Mouse (Mus musculus): ENCODE results near the gene Slc8b1. TPM values are rescaled to one million over a fixed set of nuclear protein-coding genes. Genes with fewer than 3 reads are reported as not detected.

Slc8b1 gene
- polyA plus RNA-seq, 1 experiment from 2014 or later: 4.9 TPM

DNA sequence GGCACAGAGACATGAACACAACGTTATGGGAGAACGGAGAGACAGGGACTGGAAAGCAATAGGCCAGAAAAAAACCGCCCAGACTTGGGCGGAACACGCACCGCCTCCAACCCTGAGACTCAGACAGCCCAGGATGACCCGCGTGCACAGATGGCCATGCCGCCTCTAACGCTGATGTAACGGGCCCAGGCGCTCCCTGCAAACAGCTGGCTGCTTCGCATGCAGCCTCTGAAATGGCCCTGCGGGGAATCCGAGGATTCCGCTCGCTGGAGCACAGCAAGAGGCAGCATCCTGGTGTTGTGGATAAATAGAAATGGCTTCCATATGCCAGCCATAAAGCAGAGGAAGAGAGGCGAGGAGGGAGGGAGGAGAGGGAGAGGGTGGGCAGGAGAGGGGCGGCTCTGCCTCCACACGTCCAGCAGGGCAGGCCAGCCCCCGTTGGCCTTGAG lies 56.3 kb downstream of the Slc8b1 start:
- 45% methylated on average over 21 of the region's 21 CpGs for WGBS
- peaks cover 24% of the 10 kb centered on the region for H3K4me1 ChIP-seq (replicated peaks; ENCODE audit: control insufficient read depth, insufficient read depth)
- no peak overlapping the region for H3K4me3 ChIP-seq (ENCODE audit: low read depth, low read length)
- no peaks in the 10 kb centered on the region for H3K9me3 ChIP-seq (ENCODE audit: control insufficient read depth, low read length)
- TF ChIP-seq EP300 (optimal IDR thresholded peaks at IDR 0.05) (no peak), CTCF (IDR thresholded peaks at IDR 0.05; ENCODE audit: low read depth) (no peak)
- H3K27ac ChIP-seq (replicated peaks): peak overlapping the region; percentile 71
- H3K36me3 ChIP-seq (ENCODE audit: control insufficient read depth, insufficient read depth, low read length): no peaks in the 10 kb centered on the region
- no peaks in the 10 kb centered on the region for H3K27me3 ChIP-seq (ENCODE audit: control insufficient read depth, insufficient read depth, low read length)
- H3K9ac ChIP-seq (ENCODE audit: low read length): no peak overlapping the region
- no peak; the same call in 1 of the 2 replicates for ATAC-seq (ENCODE audit: low FRiP score, low TSS enrichment)
- no peak for DNase-seq (ENCODE audit: low spot score)
- H3K4me2 ChIP-seq (replicated peaks; ENCODE audit: low read depth): 0 out of 2 replicates have a peak overlapping the region, but pooled peaks have one; percentile 5

DNA sequence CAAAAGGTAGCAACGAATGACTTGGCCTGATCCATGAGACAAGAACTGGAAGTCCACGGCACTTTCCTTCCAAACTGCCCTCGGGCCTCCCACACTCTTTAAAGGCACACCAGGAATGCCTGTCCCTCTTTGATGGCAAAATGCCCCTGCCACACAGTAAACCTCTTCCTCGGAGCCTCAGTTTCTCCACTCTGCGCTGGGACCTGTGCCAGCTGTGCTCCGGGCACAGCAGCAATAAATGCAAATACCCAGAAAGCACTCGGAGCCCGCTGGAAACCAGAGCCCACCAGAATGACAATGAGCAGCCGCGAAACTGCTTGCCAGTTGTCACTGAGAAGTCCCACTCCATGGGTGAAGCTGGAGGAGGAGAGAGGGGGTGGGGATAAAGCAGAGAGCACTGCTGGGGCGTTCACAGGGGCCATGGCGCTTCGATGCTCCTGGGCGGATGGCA lies 56.8 kb downstream of the Slc8b1 start:
- WGBS: 63% methylated on average over 14 of the region's 14 CpGs
- no peaks in the 10 kb centered on the region for H3K36me3 ChIP-seq (ENCODE audit: control insufficient read depth, insufficient read depth, low read length)
- TF ChIP-seq EP300 (optimal IDR thresholded peaks at IDR 0.05): no peak
- TF ChIP-seq CTCF (IDR thresholded peaks at IDR 0.05; ENCODE audit: low read depth): no peak
- H3K9ac ChIP-seq (ENCODE audit: low read length): peak overlapping the region; percentile 23; the same call in 1 of the 2 replicates
- no peak overlapping the region for H3K4me3 ChIP-seq (ENCODE audit: low read depth, low read length)
- H3K9me3 ChIP-seq (ENCODE audit: control insufficient read depth, low read length): no peaks in the 10 kb centered on the region
- no peaks in the 10 kb centered on the region for H3K27me3 ChIP-seq (ENCODE audit: control insufficient read depth, insufficient read depth, low read length)
- H3K27ac ChIP-seq (replicated peaks): peak overlapping the region; percentile 71
- no peak overlapping the region for H3K4me2 ChIP-seq (replicated peaks; ENCODE audit: low read depth)
- peaks cover 24% of the 10 kb centered on the region for H3K4me1 ChIP-seq (replicated peaks; ENCODE audit: control insufficient read depth, insufficient read depth)
- DNase-seq (ENCODE audit: low spot score): no peak
- ATAC-seq (ENCODE audit: low FRiP score, low TSS enrichment): no peak

DNA sequence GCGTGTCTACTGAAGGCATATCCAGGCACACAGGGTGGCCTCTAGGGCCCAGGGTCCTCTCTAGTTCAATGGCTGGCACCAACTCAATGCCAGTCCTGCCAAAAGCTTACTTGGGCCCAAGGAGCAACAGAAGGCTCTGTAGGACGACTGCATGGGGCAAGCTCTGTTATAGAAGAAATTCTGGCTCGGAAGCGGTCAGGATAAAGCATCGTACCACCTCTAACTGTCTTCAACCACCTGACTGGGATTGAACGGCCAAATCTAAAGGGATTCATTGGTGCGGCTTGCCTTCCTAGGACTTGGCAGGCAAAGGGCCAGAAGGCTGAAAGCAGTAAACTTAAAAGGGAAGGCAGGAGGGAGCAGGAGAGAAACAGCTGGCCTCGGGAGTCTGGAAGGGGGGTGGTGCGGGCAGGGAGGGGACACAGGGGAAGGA lies 57.4 kb downstream of the Slc8b1 start:
- WGBS: 40% methylated on average over 9 of the region's 9 CpGs
- DNase-seq (ENCODE audit: low spot score) (no peak), ATAC-seq (ENCODE audit: low FRiP score, low TSS enrichment) (no peak)
- H3K4me1 ChIP-seq (replicated peaks; ENCODE audit: control insufficient read depth, insufficient read depth): peaks cover 24% of the 10 kb centered on the region
- H3K27ac ChIP-seq (replicated peaks): 0 out of 2 replicates have a peak overlapping the region, but pooled peaks have one; percentile 71
- TF ChIP-seq EP300 (optimal IDR thresholded peaks at IDR 0.05): no peak
- TF ChIP-seq CTCF (IDR thresholded peaks at IDR 0.05; ENCODE audit: low read depth): no peak
- no peaks in the 10 kb centered on the region for H3K27me3 ChIP-seq (ENCODE audit: control insufficient read depth, insufficient read depth, low read length)
- H3K9me3 ChIP-seq (ENCODE audit: control insufficient read depth, low read length): no peaks in the 10 kb centered on the region
- no peaks in the 10 kb centered on the region for H3K36me3 ChIP-seq (ENCODE audit: control insufficient read depth, insufficient read depth, low read length)
- peak overlapping the region; percentile 23; the same call in 1 of the 2 replicates for H3K9ac ChIP-seq (ENCODE audit: low read length)
- no peak overlapping the region for H3K4me3 ChIP-seq (ENCODE audit: low read depth, low read length)
- H3K4me2 ChIP-seq (replicated peaks; ENCODE audit: low read depth): 0 out of 2 replicates have a peak overlapping the region, but pooled peaks have one; percentile 8

- Histone ChIP-seq H3K9me3 (ENCODE audit: control insufficient read depth, low read length) (no peaks in the 10 kb centered on the region), H3K4me1 (replicated peaks; ENCODE audit: control insufficient read depth, insufficient read depth) (peaks cover 24% of the 10 kb centered on the region), H3K9ac (ENCODE audit: low read length) (no peak overlapping the region), H3K36me3 (ENCODE audit: control insufficient read depth, insufficient read depth, low read length) (no peaks in the 10 kb centered on the region), H3K4me2 (replicated peaks; ENCODE audit: low read depth) (no peak overlapping the region), H3K4me3 (ENCODE audit: low read depth, low read length) (no peak overlapping the region), H3K27ac (replicated peaks) (0 out of 2 replicates have a peak overlapping the region, but pooled peaks have one; percentile 13), H3K27me3 (ENCODE audit: control insufficient read depth, insufficient read depth, low read length) (no peaks in the 10 kb centered on the region)
- TF ChIP-seq EP300 (optimal IDR thresholded peaks at IDR 0.05): no peak
- DNase-seq (ENCODE audit: low spot score) (no peak), ATAC-seq (ENCODE audit: low FRiP score, low TSS enrichment) (no peak)
- WGBS: 76% methylated on average over 4 of the region's 4 CpGs
These were observed 58.0 kb downstream of the Slc8b1 start for GRCm38 (mm10) chr5:120568964-120569363.

DNA sequence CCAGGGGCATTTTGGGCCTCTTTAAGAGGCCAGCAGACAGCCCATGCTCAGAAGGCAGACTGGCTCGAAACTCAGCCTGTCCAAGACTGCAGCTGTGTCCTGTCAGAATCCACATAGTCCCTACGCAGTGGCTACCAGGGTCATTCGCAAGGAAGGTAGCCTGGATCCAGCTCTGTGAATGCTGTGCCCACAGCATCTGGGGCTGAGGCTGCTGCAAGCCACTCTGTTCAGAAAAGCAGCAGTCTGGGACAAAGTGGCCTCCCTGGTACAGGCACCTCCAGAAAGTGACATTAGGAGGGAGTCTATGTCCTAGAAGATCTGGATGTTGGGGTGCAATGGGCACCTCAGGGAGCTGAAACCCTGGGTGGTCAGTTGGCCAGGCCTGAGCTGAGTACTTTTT lies 58.8 kb downstream of the Slc8b1 start:
- DNase-seq (ENCODE audit: low spot score): no peak
- TF ChIP-seq EP300 (optimal IDR thresholded peaks at IDR 0.05): no peak
- no peak for TF ChIP-seq CTCF (IDR thresholded peaks at IDR 0.05; ENCODE audit: low read depth)
- 79% methylated on average over 3 of the region's 3 CpGs for WGBS

DNA sequence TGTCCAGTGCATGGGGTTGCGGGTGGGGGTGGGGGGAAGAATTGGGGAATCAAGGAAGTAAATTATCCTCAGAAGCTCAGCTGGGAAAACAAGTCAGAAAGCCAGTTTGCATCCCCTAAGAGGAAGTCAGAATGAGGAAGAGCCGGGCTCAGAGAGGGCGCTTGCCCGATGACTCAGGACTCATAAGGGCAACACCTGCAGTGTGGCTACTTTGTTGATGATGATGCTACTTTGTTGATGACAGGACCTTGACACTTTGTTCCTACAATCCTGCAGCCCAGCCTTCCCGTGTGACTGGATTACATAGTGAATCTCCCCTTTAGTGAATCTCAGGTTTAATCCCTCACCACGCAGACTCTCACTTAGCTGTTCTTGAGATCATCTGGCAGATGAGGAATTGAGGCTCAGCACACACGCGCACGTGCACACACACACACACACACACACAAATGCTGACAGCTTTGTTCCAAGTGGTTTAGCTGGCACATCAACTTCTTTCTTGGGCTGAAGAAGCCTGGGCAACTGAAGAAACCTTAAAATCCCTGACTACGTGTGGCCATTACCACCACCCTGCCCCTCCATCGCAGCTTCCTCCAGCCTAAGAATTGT lies 59.4 kb downstream of the Slc8b1 start:
- no peak for ATAC-seq (ENCODE audit: low FRiP score, low TSS enrichment)
- Histone ChIP-seq H3K4me1 (replicated peaks; ENCODE audit: control insufficient read depth, insufficient read depth) (peaks cover 24% of the 10 kb centered on the region), H3K9me3 (ENCODE audit: control insufficient read depth, low read length) (no peaks in the 10 kb centered on the region), H3K27me3 (ENCODE audit: control insufficient read depth, insufficient read depth, low read length) (no peaks in the 10 kb centered on the region), H3K4me2 (replicated peaks; ENCODE audit: low read depth) (no peak overlapping the region), H3K36me3 (ENCODE audit: control insufficient read depth, insufficient read depth, low read length) (no peaks in the 10 kb centered on the region), H3K9ac (ENCODE audit: low read length) (no peak overlapping the region; the same call in 1 of the 2 replicates), H3K4me3 (ENCODE audit: low read depth, low read length) (no peak overlapping the region), H3K27ac (replicated peaks) (peak overlapping the region; percentile 71)
- DNase-seq (ENCODE audit: low spot score): no peak
- whole genome bisulfite sequencing: 56% methylated on average over 11 of the region's 11 CpGs
- TF ChIP-seq CTCF (IDR thresholded peaks at IDR 0.05; ENCODE audit: low read depth): no peak

More for the DNA sequence above, 58.8 kb downstream of the Slc8b1 start:
- H3K4me1 ChIP-seq (replicated peaks; ENCODE audit: control insufficient read depth, insufficient read depth): peaks cover 24% of the 10 kb centered on the region
- no peaks in the 10 kb centered on the region for H3K36me3 ChIP-seq (ENCODE audit: control insufficient read depth, insufficient read depth, low read length)
- no peaks in the 10 kb centered on the region for H3K27me3 ChIP-seq (ENCODE audit: control insufficient read depth, insufficient read depth, low read length)
- H3K27ac ChIP-seq (replicated peaks): 0 out of 2 replicates have a peak overlapping the region, but pooled peaks have one; percentile 14
- no peak overlapping the region for H3K4me2 ChIP-seq (replicated peaks; ENCODE audit: low read depth)
- H3K9ac ChIP-seq (ENCODE audit: low read length): no peak overlapping the region
- no peak overlapping the region for H3K4me3 ChIP-seq (ENCODE audit: low read depth, low read length)
- H3K9me3 ChIP-seq (ENCODE audit: control insufficient read depth, low read length): no peaks in the 10 kb centered on the region
- no peak for ATAC-seq (ENCODE audit: low FRiP score, low TSS enrichment)

Data from stomach, postnatal 0 days (tissue).